Mouse (Mus musculus) MN1 (cell line): ENCODE results near the gene Tph2.

Source experiments
- DNase-seq: peaks from one replicate; pipeline ENCODE4 v3.0.0-alpha.2; 2016; ENCODE audit warnings: low spot score

Gene Tph2

GRCm38 (mm10) chr10:115137016-115137415, 47.8 kb downstream of the Tph2 start:
- DNase-seq = no peak

DNA sequence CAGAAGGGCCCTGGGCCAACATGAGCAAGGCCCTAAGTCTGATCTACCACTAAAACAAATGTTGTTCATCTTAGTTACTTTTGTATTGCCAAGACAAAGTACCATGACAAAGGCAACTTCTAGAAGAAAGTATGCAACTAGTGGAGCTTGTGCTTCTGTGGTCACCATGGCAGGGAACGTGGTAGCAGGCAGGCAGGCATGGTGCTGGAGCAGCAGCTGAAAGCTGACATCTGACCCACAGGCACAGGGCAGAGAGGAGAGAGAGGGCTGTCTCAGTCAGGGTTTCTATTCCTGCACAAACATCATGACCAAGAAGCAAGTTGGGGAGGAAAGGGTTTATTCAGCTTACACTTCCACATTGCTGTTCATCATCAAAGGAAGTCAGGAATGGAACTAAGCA, 56.9 kb downstream of the Tph2 start:
- no peak for DNase-seq

- DNase-seq = peak; percentile 33
Observed at GRCm38 (mm10) chr10:115125550-115125949, 59.3 kb downstream of the Tph2 start.

DNA sequence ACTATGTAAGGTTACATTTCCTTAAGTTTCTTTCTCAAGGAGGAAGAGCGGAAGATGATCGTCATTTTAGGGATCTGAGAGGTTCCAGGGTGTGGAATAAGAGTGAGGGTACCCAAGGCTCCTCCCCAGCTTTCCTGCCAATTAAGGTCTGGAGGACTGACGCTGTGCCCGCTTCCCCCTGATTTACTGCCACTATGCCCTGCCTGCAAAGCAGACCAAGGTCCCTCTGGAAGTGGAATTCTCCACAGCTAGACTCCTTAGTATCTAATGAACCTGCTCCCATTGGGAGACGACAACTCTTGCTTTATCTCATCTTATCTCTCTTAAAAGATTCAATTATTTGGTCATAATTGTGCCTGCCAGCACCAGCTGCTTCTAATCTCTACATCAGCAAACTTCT, 59.8 kb downstream of the Tph2 start:
- DNase-seq = peak; percentile 50

DNA sequence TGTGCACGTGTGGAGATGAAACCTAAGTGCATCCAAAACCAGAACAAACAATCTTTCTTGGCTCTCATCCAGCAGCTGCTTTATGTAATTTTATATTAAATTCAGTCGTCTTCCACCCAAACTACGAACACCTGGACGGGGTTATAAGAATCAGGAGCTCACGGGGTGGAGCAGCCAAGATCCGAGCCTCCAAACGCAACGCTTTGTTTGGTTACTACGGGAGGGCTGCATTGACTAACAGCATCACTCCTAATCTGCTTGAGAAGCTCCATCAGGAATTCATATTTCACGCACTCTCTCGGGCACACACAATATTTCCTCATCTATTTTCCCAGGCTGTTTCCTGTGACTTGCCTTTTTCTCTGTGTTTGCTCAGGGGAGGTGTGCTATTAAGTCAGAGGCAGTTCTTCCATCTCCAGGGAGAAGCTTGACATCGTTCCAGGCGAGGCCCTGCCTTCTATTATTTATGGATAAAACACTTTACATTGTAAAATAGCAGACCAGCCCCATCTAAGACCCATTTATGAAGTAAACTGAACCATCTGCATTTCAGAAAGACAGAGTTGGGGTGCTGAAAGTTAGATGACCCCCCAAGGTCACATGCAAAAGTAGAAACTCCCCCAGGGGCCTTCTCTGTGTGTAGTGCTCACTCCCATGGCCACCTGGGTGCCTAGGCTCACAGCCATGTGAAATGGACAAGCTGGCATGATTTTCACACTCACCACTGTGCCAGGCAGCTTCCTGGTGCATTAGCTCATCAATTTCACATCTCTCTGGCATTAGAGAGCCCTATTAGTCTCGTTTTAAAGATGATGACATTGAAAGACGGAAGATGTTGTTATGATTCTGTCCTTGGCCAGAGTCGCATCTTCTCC, 76.9 kb downstream of the Tph2 start:
- DNase-seq = no peak

DNA sequence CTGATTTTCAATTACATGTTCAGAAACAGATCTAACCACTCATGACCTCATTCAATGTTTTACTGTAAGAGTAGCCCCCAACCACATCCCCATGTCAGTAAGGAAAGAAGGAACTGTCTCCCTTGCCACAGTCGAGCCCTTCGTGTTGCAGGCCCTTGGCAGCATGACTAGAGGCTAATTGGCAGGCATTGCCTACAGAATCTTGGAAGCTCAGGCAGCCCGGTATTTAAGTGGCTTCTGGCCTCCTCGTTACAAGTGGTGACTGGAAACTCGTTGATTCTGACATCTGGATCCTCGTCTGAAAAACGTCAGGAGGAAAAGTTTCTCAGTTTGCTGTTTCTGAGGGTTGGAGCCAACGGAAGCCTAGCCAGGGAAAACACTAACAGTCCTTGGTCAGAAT, 80.6 kb downstream of the Tph2 start:
- no peak for DNase-seq

GRCm38 (mm10) chr10:115099890-115100580, 84.8 kb downstream of the Tph2 start:
- DNase-seq = peak; percentile 90

DNA sequence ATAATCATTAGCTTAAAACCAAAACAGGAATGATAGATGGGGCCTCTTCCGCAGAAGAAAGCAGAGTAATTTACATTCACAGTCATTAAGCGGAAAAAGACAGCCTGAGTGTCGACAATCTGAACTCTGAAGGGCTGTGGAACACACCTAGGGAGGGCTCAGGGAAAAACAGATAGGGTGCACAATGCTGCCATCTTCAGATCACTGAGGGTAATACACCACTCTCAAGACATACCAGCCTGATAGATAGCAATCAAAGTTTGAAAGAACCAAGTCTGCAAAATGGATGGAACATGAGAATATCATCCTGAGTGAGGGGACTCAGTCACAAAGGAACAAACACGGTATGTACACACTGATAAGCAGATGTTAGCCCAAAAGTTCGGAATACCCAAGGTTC, 87.7 kb downstream of the Tph2 start:
- peak; percentile 83 for DNase-seq

DNA sequence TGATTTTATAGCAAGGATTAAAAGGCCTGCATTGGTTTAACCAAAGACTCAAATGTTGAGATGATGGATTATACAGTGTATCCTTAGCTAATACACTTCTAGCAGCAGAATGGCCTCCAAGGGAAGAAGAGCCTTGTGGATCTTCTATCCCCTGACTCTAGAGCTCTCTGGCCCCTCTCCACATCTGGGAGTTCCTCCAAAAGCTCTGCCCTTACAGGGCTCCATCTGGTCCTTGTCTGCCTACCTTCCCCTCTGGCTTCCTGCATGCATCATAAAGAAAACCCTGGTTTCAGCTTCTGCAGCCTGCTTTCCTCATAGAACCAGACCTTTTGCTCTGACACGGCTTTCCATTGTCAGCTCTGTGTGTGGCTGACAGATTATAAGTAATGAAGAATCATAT, 88.6 kb downstream of the Tph2 start:
- DNase-seq = no peak

- DNase-seq = no peak
Observed at GRCm38 (mm10) chr10:115078232-115078631, 106.6 kb downstream of the Tph2 start.

GRCm38 (mm10) chr10:115069123-115069911, 115.5 kb downstream of the Tph2 start:
- DNase-seq = no peak

- no peak for DNase-seq
Observed at GRCm38 (mm10) chr10:115063936-115064335, 120.9 kb downstream of the Tph2 start.

- no peak for DNase-seq
Observed at GRCm38 (mm10) chr10:115061498-115061897, 123.3 kb downstream of the Tph2 start.

DNA sequence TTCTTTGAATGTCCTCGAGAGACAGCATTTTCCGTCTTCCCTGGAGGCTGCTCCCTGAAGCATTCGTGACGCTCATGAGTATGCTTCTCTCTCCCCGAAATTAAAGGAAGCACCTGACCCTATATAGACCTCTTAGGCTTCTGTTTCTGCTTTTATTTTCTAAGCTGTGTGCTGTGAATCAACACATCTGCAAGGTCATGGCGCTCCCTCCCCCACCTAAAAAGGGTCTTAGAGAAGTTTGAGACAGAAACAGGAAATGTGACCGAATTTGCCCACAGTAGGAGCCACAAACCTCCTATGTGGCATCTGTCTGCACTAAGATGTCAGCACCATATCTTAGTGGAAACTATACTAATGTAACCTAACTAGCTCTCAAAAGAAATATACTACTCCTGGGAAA, 124.1 kb downstream of the Tph2 start:
- no peak for DNase-seq

DNA sequence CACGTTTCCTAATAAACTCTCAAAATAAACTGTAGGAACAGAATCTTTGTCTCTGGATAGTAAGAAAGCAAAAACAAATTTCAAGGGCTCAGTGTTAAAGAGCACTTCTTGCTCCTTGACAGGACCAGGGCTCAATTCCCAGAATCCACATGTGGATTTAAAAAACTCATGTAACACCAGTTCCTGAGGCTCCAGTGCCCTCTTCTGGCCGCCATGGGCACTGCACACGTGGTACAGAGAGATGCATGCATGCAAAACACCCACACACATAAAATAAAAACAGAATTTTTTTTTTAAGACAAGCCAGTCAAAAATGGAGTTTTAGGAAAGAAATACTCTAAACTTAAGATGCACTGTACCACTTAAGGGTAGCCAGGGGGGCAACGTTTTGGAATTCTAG, 133.2 kb downstream of the Tph2 start:
- DNase-seq = no peak

- no peak for DNase-seq
Observed at GRCm38 (mm10) chr10:115050674-115051073, 134.1 kb downstream of the Tph2 start.

DNA sequence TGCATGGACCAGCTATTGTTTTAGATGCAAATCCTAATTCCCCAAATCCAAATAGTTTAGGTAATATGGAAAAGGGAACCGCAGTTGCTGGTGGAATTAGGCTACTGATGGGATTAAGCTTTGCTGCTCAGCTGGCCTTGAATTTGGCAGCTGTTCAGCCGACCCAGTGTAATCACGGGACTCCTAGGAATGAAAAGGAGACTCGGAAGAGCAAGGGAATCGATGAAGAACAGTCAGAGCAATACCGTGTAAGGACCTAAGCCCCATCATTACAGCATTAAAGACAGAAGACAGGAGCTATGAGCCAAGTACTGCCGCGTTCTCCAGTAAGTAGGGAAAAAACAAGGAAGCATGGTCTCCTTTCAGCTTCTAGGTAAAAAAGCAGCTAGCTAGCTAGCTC, 134.6 kb downstream of the Tph2 start:
- DNase-seq = no peak

DNA sequence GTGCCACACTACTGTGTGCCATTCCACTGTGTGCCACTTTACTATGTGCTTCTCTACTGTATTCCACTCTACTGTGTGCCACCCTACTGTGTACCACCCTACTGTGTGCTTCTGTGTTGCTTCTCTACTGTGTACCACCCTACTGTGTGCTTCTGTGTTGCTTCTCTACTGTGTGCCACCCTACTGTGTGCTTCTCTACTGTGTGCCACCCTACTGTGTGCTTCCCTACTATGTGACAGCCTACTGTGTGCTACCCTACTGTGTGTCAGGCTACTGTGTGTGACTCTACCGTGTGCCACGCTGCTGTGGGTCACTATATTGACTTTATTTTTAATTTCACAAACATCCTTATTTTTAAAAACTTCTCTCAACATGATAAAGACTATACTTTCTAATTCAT, 136.3 kb downstream of the Tph2 start:
- DNase-seq = no peak

GRCm38 (mm10) chr10:115035748-115036147, 149.1 kb downstream of the Tph2 start:
- no peak for DNase-seq
